Mouse (Mus musculus) ES-E14 (cell line): ENCODE data around the gene Tulp1. TPM values are rescaled to one million over a fixed set of nuclear protein-coding genes. Genes with fewer than 3 reads are reported as not detected.
A peak's percentile ranks its signal among the peaks of the same experiment; 100 is the strongest.

Experiments
- DNase-seq: peaks from one replicate; pipeline ENCODE4 v3.0.0-alpha.2; 2013; ENCODE audit warnings: low read depth, low spot score
- H3K27ac ChIP-seq: 2 replicates; pipeline ENCODE4 v1.5.1; 2012; ENCODE audit warnings: low read depth, mild to moderate bottlenecking, low read length, moderate library complexity, mixed read lengths; ENCODE audit not compliant: poor library complexity, insufficient read depth, severe bottlenecking
- H3K36me3 ChIP-seq: 2 replicates; pipeline ENCODE4 v1.6.1; 2012; ENCODE audit warnings: mild to moderate bottlenecking, low read length, moderate library complexity, mixed read lengths; ENCODE audit not compliant: control insufficient read depth, poor library complexity, insufficient read depth, severe bottlenecking
- H3K4me1 ChIP-seq, 2 experiments: fragments of 150-350 bp in 1 of 2; sonication (generic) in 1 of 2; 2 replicates each; pipeline ENCODE4 v1.6.1; 2012; ENCODE audit warnings: low read length in 2 of 2, mild to moderate bottlenecking in 1 of 2, mixed read lengths in 1 of 2; ENCODE audit not compliant: control insufficient read depth in 2 of 2, insufficient read depth in 2 of 2, poor library complexity in 1 of 2
- H3K4me3 ChIP-seq, 2 experiments: fragments of 150-350 bp in 1 of 2; sonication (generic) in 1 of 2; 2 replicates each; pipeline ENCODE4 v1.5.1; 2012; ENCODE audit warnings: low read length in 2 of 2, low read depth in 1 of 2, mild to moderate bottlenecking in 1 of 2, mixed read lengths in 1 of 2; ENCODE audit not compliant: insufficient read depth in 1 of 2, poor library complexity in 1 of 2, severe bottlenecking in 1 of 2
- H3K9ac ChIP-seq: 2 replicates; pipeline ENCODE4 v1.6.1; 2012; ENCODE audit warnings: low read depth, mild to moderate bottlenecking, low read length, mixed read lengths; ENCODE audit not compliant: poor library complexity, insufficient read depth, severe bottlenecking
- H3K9me3 ChIP-seq: fragments of 150-350 bp; sonication (generic); 2 replicates; pipeline ENCODE4 v1.6.1; 2012; ENCODE audit warnings: low read depth, mild to moderate bottlenecking, low read length; ENCODE audit not compliant: control insufficient read depth, insufficient read depth
- CHD2 ChIP-seq: IDR thresholded peaks from 2 replicates; pipeline ENCODE4 v1.6.1; 2014; ENCODE audit warnings: mild to moderate bottlenecking, low read depth, low read length, inconsistent platforms
- HCFC1 ChIP-seq: IDR thresholded peaks from 2 replicates; pipeline ENCODE4 v1.6.1; 2012; ENCODE audit warnings: low read length, inconsistent platforms, borderline replicate concordance; ENCODE audit not compliant: insufficient read depth
- MAFK ChIP-seq: IDR thresholded peaks from 2 replicates; pipeline ENCODE4 v1.6.1; 2014; ENCODE audit warnings: mild to moderate bottlenecking, low read depth, low read length, inconsistent platforms; ENCODE audit not compliant: insufficient read depth
- ZC3H11A ChIP-seq: IDR thresholded peaks from 2 replicates; pipeline ENCODE4 v1.6.1; 2012; ENCODE audit warnings: low read depth, mild to moderate bottlenecking, inconsistent platforms, low read length, borderline replicate concordance
- ZNF384 ChIP-seq: IDR thresholded peaks from 2 replicates; pipeline ENCODE4 v1.6.1; 2012; ENCODE audit warnings: low read depth, low read length, inconsistent platforms
- in situ Hi-C, 2 experiments: fragments of 600-800 bp; cut with MboI; formaldehyde crosslinking; loops; one replicate each; pipeline ENCODE4 v1.15.1; 2025; ENCODE audit warnings: low sequenced_read_pairs in 2 of 2, inconsistent platforms in 1 of 2; ENCODE audit not compliant: unreplicated experiment in 2 of 2
- total RNA-seq: library from RNA; depleted of rRNA; stranded (reverse); fragments of 300-350 nt; gene quantifications from 2 replicates; pipeline ENCODE4 v1.2.3, GENCODE M21; 2012

Tulp1 gene
- total RNA-seq, 1 experiment: 3.7 TPM

- no peak for DNase-seq
- Histone ChIP-seq H3K9me3 (no peaks in the 10 kb centered on the region), H3K4me1 (peaks cover 3 to 34% of the 10 kb centered on the region in 2 experiments; a peak in 2 of 4 replicates), H3K36me3 (no peaks in the 10 kb centered on the region; the same call in 1 of the 2 replicates), H3K9ac (0 out of 2 replicates have a peak overlapping the region, but pooled peaks have one; percentile 37), H3K4me3 (peak overlapping the region in 1 of 2 experiments; percentile 44; a peak in 1 of 4 replicates), H3K27ac (peak overlapping the region; percentile 30; the same call in 1 of the 2 replicates)
- in situ Hi-C loops: no loop called here
- TF ChIP-seq MAFK: no peak
- TF ChIP-seq ZNF384: no peak
- TF ChIP-seq CHD2: no peak
- TF ChIP-seq ZC3H11A: no peak
- TF ChIP-seq HCFC1: no peak
Observed at GRCm38 (mm10) chr17:28340578-28340977, 24.4 kb downstream of the Tulp1 start.

- peaks cover 4% of the 10 kb centered on the region; the same call in 1 of the 2 replicates for H3K36me3 ChIP-seq
- DNase-seq: no peak
- H3K9me3 ChIP-seq: no peaks in the 10 kb centered on the region
- no peak for TF ChIP-seq ZNF384
- no peak for TF ChIP-seq ZC3H11A
- no peak for TF ChIP-seq HCFC1
- TF ChIP-seq MAFK: no peak
- no peak for TF ChIP-seq CHD2
- H3K9ac ChIP-seq: no peak overlapping the region
- H3K27ac ChIP-seq: no peak overlapping the region
- no peak overlapping the region for H3K4me3 ChIP-seq
- in situ Hi-C loops: no loop called here
- peaks cover 0 to 38% of the 10 kb centered on the region in 2 experiments; a peak in 2 of 4 replicates for H3K4me1 ChIP-seq
Observed at GRCm38 (mm10) chr17:28337547-28337946, 27.5 kb downstream of the Tulp1 start.

GRCm38 (mm10) chr17:28335267-28335666 is 29.8 kb downstream of the Tulp1 start:
- no peak for DNase-seq
- Histone ChIP-seq H3K9ac (no peak overlapping the region), H3K36me3 (peaks cover 17% of the 10 kb centered on the region), H3K4me3 (no peak overlapping the region), H3K27ac (no peak overlapping the region), H3K4me1 (peaks cover 0 to 36% of the 10 kb centered on the region in 2 experiments; a peak in 1 of 4 replicates), H3K9me3 (no peaks in the 10 kb centered on the region)
- no peak for TF ChIP-seq CHD2
- TF ChIP-seq MAFK: no peak
- TF ChIP-seq ZC3H11A: no peak
- no peak for TF ChIP-seq ZNF384
- no peak for TF ChIP-seq HCFC1
- in situ Hi-C loops: no loop called here

GRCm38 (mm10) chr17:28332915-28333546 is 32.0 kb downstream of the Tulp1 start:
- peaks cover 35% of the 10 kb centered on the region for H3K36me3 ChIP-seq
- no peak overlapping the region for H3K27ac ChIP-seq
- no peaks in the 10 kb centered on the region for H3K9me3 ChIP-seq
- H3K4me1 ChIP-seq: peaks cover 0 to 31% of the 10 kb centered on the region in 2 experiments; a peak in 1 of 4 replicates
- no peak for TF ChIP-seq CHD2
- no peak for TF ChIP-seq ZC3H11A
- no peak for TF ChIP-seq ZNF384
- no peak for TF ChIP-seq MAFK
- no peak for TF ChIP-seq HCFC1
- no peak for DNase-seq
- H3K4me3 ChIP-seq: no peak overlapping the region
- no peak overlapping the region for H3K9ac ChIP-seq
- in situ Hi-C loops: no loop called here
